Mouse (Mus musculus) cerebellum, adult 18-20 months (tissue): Measurements from ENCODE around the gene Trim29.

ENCODE experiments used
- DNase-seq, 2 experiments: peaks; one replicate each; pipeline ENCODE4 v3.0.0; 2021

Trim29 gene

DNA sequence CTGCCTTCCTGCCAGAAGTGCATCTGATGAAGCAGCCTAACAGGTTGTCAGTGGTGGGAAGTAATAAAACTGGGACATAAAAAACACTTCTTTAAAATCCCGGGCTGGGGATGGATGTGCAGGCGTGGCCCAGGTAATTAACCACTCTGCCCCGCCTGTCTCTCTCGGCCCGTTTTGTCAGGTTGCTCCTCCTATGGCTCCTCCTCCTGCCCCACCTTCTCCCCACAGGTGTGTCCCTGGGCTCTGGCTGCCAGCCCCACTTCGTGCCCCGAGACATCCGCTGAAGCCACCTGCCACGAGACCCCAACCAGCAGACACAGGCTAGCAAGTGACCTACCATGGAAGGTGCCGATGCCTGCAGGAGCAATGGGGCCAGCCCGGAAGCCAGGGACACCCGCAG lies at the start of gene Trim29:
Gene Trim29, plus strand, starts transcription at position 311 of the 400 bp plus-strand sequence.
- no peak for DNase-seq

- DNase-seq = no peak
These were observed 49.3 kb upstream of the Trim29 start for GRCm38 (mm10) chr9:43261124-43261907.

DNA sequence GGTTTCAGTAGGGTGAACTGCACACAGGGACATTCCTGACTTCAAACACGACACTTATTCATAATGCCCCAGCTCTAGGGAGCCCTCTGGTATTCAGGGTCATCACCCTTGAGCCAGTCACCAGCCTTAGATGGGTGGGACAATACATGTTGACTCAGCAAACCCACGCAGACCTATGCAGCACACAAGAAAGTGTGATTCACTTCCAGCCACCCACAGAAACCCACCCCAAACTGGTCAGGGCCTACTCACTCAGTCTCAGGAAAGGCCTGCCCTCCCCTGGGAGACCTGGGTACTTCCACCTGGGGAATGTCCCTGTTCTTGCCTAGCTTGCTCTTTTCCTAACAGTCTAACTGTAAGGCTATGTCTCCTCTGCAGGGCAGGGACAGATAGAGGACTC lies 48.7 kb upstream of the Trim29 start:
- no peak for DNase-seq

DNA sequence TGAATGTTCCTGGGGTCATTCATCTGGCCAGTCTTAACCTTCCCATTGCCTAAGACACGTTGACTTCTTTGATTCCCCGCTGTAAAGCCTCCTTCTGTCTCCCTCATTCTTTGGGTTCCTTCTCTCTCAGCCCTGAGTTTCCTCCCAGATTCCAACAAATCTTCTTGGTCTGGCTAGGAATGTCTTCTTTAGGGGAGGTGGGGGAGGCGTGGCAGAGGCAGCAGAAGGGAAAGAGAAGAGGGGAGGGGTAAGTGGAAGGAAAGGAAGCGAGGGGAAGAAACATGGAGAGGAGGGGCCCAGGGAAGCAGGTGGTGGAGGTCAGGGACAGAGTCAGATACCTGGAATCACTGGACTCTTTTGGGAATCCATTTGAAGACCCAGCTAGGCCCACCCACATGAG lies 48.3 kb upstream of the Trim29 start:
- no peak for DNase-seq

- no peak for DNase-seq
These were observed 47.7 kb upstream of the Trim29 start for GRCm38 (mm10) chr9:43262811-43263550.

DNA sequence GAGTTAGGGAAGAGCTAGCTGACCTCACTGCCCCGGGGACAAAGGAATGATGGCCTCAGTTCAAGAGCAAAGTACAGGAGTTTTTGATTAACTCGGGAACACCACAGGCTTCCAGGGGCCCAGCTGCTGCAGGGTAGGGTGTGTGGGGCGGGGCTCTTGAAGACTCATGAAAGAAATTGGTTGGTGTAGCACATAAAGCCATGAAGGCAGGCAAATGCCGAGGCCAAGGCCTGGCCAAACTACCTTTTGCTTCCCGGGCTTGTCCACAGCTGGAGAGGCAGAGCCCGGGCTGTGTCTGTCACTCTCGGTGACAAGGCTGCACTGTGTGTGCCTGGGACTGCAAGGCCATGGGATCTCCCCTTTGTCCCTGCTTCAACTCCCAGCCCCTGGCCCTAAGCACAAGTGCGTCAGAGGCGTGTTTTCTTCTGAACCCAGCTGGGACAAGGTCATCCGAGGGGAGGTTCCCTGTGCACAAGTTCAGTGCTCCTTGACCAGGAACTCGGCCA lies 46.6 kb upstream of the Trim29 start:
- DNase-seq = no peak

DNA sequence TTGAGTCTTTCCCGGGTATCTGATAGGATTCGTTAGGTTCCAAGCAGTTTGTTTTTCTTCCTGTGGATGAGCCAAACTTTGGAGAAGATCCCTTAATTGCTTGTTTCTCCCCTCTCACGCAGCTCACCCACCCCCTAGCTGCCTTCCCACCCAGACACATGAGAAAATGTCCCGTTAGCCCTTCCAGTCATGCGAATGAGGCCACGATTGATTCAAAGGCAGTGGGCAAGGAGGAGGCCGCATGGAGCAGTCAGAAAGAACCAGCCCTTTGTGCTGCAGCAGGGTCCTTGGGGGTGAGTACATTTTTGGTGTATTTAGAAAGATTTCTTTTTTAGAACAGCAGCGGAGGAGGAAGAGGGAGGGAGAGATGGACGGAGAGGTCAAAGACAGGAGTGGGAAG lies 45.5 kb upstream of the Trim29 start:
- no peak for DNase-seq

GRCm38 (mm10) chr9:43267357-43267756 lies 43.3 kb upstream of the Trim29 start:
- no peak for DNase-seq

GRCm38 (mm10) chr9:43269166-43269565 lies 41.5 kb upstream of the Trim29 start:
- no peak for DNase-seq

DNA sequence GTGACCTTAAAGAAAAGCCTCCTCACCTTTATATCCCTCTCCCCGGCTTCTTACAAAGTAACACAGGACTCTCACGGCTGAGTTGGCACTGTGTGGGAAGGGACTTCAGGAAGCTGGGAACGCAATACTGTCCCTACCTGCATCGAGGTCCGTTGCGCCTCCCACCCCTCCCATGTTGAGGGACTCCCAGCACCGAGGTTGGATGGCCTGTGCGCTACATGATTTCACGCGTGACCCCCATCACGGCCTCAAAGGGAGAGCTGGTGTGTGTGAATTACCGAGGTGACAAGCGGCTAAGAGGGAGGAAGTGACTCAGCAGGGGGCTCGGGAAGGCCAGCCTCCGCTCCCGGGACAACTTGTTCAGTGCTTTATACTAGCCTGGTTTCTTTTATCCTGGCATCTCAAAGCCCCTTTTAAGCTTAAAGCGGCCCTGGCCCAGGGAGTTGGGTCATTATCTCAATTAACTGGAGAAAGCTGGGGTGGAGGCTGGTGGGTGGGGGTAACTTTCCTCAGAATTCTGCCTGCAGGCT lies 39.9 kb upstream of the Trim29 start:
- DNase-seq = no peak

DNA sequence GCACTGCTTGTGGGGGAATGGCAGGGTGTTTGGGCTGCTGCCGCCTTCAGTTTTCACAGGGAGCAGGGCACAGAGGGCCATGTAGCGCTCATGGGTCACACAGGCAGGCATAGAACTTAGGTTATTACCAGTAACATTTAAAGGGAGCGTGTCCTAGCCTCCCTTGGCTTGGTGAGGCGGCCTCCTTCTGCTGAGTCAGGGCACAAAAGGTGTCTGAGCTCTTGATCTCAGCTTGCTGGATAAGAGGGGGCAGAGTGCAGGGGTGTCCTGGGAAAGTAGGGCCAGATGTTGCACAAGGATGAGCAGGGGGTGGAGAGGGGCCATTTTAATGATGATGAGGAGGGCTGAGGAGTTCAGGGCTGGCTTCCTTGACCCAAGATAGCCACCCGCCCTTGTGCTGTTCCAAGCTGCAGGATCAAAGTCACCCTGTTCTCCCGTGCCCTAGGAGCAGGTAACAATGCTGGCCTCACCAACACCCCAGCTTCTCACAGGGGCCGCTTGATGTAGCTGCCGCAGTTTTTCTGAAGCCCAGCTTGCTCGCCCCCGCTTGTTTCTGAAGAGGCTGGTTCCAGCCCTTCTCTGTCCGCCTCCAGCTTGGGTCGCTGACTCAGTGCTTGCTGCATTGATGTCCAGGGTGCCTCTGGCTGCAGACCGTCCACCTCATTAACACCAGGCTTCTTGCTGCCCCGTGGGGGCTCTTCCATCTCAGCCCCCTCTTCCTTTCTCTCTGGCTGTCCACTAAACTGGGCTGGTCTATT lies 38.7 kb upstream of the Trim29 start:
- no peak for DNase-seq

DNA sequence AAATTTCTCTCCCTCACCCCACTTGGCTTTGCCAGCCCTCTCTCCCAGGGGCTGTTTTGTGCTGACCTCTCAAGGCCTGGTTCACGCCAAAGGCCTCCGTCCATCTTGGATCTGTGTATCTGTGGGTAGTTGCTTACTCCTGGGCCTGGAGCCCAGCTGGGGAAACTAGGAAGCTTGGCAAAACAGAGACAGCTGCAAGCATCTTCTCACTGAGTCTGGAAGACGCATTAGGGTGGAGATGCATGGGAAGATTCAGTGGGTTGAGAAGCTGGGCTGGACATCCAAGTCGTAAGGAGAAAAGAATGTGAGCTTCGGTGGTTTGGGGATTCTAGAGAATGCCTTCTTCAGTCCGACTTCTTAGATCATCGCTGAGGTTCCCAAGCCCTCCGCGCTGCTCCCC lies 36.9 kb upstream of the Trim29 start:
- no peak for DNase-seq

- DNase-seq = peak; percentile 71 to 77
These were observed 26.4 kb upstream of the Trim29 start for GRCm38 (mm10) chr9:43284284-43284683.

DNA sequence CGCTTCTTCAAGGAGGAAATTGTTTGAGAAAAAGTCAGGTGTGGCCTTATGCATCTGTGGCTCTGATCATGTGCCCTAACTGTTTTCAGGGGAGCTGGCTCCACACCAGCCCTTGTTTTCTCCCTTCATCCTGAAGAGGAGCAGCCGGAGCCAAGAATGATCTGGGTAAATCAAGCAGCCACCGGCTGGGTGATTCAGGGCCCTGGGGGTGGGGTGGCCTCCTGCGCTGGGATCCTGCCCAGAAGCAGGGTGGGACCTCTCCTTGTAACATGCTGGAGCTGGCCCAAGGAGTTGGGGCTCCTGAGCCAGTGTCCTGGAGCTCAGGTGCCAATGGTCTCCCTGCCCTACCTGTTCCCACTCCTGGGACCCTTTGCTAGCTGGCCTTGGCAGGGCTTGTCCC lies 25.4 kb upstream of the Trim29 start:
- no peak for DNase-seq

- DNase-seq = peak; percentile 37 to 58
These were observed 23.8 kb upstream of the Trim29 start for GRCm38 (mm10) chr9:43286870-43287269.

DNA sequence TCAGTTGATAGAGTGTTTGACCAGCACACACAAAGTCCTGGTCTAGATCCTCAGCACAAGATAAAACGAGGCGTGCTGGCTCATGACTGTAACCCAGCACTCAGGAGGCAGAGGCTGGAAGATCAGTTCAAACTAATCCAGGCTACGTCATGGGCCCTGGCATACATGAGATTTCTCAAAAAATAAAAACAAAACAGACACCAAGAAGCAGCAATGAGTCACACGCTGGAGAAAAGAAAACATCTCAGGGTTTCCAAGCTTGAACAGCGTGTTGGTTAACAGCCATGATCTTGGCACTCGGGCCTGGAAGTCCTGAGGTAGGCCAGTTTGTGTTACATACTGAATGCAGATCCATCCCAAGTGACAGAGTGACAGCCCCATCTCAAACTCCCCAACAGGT lies 17.6 kb upstream of the Trim29 start:
- DNase-seq = no peak

GRCm38 (mm10) chr9:43300394-43300793 lies 10.3 kb upstream of the Trim29 start:
- DNase-seq = no peak

- no peak for DNase-seq
These were observed 7.7 kb upstream of the Trim29 start for GRCm38 (mm10) chr9:43302989-43303388.

DNA sequence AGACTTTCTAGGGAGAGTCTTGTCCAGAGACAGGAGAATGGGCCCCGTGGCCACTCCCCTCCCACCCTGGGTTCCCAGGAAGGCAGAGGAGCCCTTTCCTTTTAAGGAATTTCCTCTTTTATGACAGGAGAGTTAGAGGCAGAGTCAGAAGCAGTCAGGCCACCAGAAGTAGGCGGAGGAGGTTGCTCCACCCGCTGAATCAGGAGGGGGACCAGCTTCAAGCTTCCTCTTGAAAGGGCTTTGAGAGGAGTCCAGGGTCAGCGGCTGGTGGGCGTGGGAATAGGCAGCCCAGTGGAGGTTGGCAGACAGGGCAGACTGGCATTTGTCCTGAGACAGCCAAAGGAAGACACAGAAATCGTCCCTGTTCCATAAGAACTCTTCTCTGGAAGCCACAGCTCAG lies 4.8 kb upstream of the Trim29 start:
- DNase-seq = no peak

DNA sequence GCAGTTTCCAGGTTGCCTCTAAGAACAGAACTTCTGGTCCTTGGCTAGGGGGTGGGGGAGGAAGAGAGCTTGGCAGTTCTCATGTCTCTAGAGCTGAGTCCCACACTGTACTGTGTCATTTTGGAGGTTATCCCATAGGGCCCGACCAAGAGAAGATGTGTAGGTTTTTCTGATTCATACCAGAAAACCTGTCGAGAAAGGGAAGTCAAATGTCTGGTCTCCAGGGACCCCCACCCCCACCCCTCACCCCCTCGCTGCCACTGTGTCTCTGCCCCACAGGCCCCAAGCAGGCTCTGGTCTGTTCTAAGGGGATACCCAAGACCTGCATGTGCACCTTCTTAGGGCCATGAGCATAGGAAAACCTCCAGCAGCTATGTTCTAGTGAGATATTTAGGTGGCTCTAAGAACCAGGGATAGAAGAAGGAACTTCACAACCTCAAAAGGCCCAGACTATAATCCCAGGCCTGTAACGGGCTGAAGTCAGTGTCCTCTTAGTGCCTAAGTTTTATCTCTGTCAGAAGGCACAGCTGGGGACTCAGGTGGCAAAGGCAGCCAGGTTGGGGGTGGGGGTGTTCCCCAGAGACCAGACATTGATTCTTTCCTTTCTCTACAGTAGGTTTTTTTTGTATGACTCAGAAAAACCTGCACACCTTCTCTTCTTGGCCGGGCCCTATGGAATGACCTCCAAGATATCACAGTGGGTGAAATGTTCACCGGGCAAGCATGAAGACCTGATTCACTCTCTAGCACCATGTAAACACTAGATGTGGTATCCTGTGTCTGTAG lies 1.4 kb upstream of the Trim29 start:
- DNase-seq = no peak

GRCm38 (mm10) chr9:43312190-43312589 lies 1.5 kb downstream of the Trim29 start:
- no peak for DNase-seq

GRCm38 (mm10) chr9:43313805-43314204 lies 3.2 kb downstream of the Trim29 start:
- DNase-seq = no peak
